Mouse (Mus musculus) MEL (cell line): Measurements from ENCODE around the gene Casp6.

ENCODE experiments used
- CTCF ChIP-seq, 3 experiments: IDR thresholded peaks in 2 of 3; conservative IDR thresholded peaks in 1 of 3; 2 replicates each; pipeline ENCODE4 v1.5.1; 2011 to 2012; ENCODE audit warnings: low read length in 3 of 3, low read depth in 2 of 3, mild to moderate bottlenecking in 2 of 3, improper control_type of control experiment in 1 of 3, inconsistent platforms in 1 of 3, mixed read lengths in 1 of 3, moderate library complexity in 1 of 3; ENCODE audit not compliant: control insufficient read depth in 1 of 3, insufficient read depth in 1 of 3, poor library complexity in 1 of 3, severe bottlenecking in 1 of 3
- ELF1 ChIP-seq: IDR thresholded peaks from 2 replicates; pipeline ENCODE4 v1.6.1; 2014; ENCODE audit warnings: low read depth, mild to moderate bottlenecking, inconsistent platforms, low read length, improper control_type of control experiment, moderate library complexity
- EP300 ChIP-seq, 2 experiments: IDR thresholded peaks; 2 replicates each; pipeline ENCODE4 v1.6.1; 2011; ENCODE audit warnings: improper control_type of control experiment in 2 of 2, low read length in 2 of 2, low read depth in 1 of 2, mild to moderate bottlenecking in 1 of 2
- ETS1 ChIP-seq: IDR thresholded peaks from 2 replicates; pipeline ENCODE4 v1.6.1; 2012; ENCODE audit warnings: low read depth, mild to moderate bottlenecking, inconsistent platforms, low read length, improper control_type of control experiment, moderate library complexity
- POLR2A ChIP-seq, 2 experiments: IDR thresholded peaks; 2 replicates each; pipeline ENCODE4 v1.6.1; 2011 to 2012; ENCODE audit warnings: low read length in 2 of 2, mild to moderate bottlenecking in 2 of 2, control low read depth in 1 of 2, improper control_type of control experiment in 1 of 2, low read depth in 1 of 2, moderate library complexity in 1 of 2; ENCODE audit not compliant: control insufficient read depth in 1 of 2, insufficient read depth in 1 of 2, poor library complexity in 1 of 2
- UBTF ChIP-seq: IDR thresholded peaks from 2 replicates; pipeline ENCODE4 v1.6.1; 2012; ENCODE audit warnings: low read depth, mild to moderate bottlenecking, inconsistent platforms, low read length, improper control_type of control experiment, moderate library complexity, borderline replicate concordance; ENCODE audit not compliant: insufficient read depth
- USF1 ChIP-seq: IDR thresholded peaks from 2 replicates; pipeline ENCODE4 v1.6.1; 2014; ENCODE audit warnings: low read depth, mild to moderate bottlenecking, inconsistent platforms, low read length, improper control_type of control experiment, moderate library complexity
- USF2 ChIP-seq, 2 experiments: IDR thresholded peaks; 2 replicates each; pipeline ENCODE4 v1.6.1; 2011 to 2012; ENCODE audit warnings: improper control_type of control experiment in 2 of 2, low read length in 2 of 2, borderline replicate concordance in 1 of 2, inconsistent platforms in 1 of 2, low read depth in 1 of 2, mild to moderate bottlenecking in 1 of 2; ENCODE audit not compliant: insufficient read depth in 1 of 2

- TF ChIP-seq USF2 (IDR thresholded peaks at IDR 0.05; ENCODE audit: borderline replicate concordance in 1 of 2, insufficient read depth in 1 of 2, low read depth in 1 of 2, low read length in 2 of 2), result no peak
- no peak for TF ChIP-seq ELF1
- TF ChIP-seq POLR2A (IDR thresholded peaks at IDR 0.05; ENCODE audit: control insufficient read depth in 1 of 2, insufficient read depth in 1 of 2, low read depth in 1 of 2, low read length in 2 of 2, poor library complexity in 1 of 2), result no peak
- no peak for TF ChIP-seq CTCF (IDR thresholded peaks at IDR 0.05 in 2 of 3, conservative IDR thresholded peaks at IDR 0.05 in 1 of 3; ENCODE audit: control insufficient read depth in 1 of 3, insufficient read depth in 1 of 3, low read depth in 2 of 3, low read length in 3 of 3, poor library complexity in 1 of 3, severe bottlenecking in 1 of 3)
- no peak for TF ChIP-seq UBTF
- no peak for TF ChIP-seq ETS1
- no peak for TF ChIP-seq USF1
- no peak for TF ChIP-seq EP300 (IDR thresholded peaks at IDR 0.05; ENCODE audit: low read depth in 1 of 2, low read length in 2 of 2)
Measured at GRCm38 (mm10) chr3:129887779-129888517, 13.3 kb upstream of the Casp6 start.
